Mouse (Mus musculus) left cerebral cortex, postnatal 4 days (tissue): ENCODE measurements at regions not wholly inside any gene's neighbourhood (a gene's known extent, or its start where the extent isn't known, plus 50 kb on each side); places are given as distances from the start of the nearest gene placed in this dataset.

Source experiments
- DNase-seq: peaks from one replicate; pipeline ENCODE4 v3.0.0-alpha.2; 2022
- intact Hi-C: fragments of 180-260 bp; cut with DNase I; formaldehyde crosslinking; loops from one replicate; pipeline ENCODE4 v1.15.1; 2025

GRCm38 (mm10) chr17:87530818-87531410, 84.2 kb upstream of the Calm2 start:
- intact Hi-C loops = loop anchor here (2.0 kb wide), 1 partner anchor 84 kb away; the partner anchor contains the start of gene Calm2
- no peak for DNase-seq

- intact Hi-C loops = loop anchor here (2.0 kb wide), 1 partner anchor 85 kb away; the partner anchor contains the start of gene Calm2
- no peak for DNase-seq
Observed at GRCm38 (mm10) chr17:87531411-87532157, 84.8 kb upstream of the Calm2 start.

GRCm38 (mm10) chr17:87532158-87532545, 85.4 kb upstream of the Calm2 start:
- intact Hi-C loops = no loop called here
- DNase-seq = no peak

DNA sequence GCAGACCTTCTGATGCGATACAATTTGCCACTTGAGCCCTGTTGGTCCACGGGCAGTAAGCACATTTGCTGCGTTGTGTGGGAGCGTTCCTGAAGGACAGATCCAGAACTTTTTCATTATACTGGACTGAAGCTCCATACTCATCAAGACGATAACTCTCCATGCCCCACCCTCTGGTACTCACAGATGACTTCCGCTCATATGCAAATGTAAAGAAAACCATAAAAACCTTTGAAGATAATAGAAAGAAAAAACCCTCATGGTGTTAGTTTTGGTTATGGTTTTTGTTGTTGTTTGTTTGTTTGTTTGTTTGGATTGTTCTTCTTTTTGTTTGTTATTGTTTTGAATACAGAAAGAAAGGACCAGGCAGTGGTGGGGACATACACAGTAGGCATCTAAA, 86.0 kb upstream of the Calm2 start:
- no peak for DNase-seq
- intact Hi-C loops = no loop called here

GRCm38 (mm10) chr17:87549568-87549967, 86.2 kb upstream of the Epcam start:
- intact Hi-C loops = no loop called here
- DNase-seq = no peak

- DNase-seq = no peak
- intact Hi-C loops = no loop called here
Observed at GRCm38 (mm10) chr17:87550518-87551164, 85.1 kb upstream of the Epcam start.

GRCm38 (mm10) chr17:87554561-87554960, 81.2 kb upstream of the Epcam start:
- intact Hi-C loops = no loop called here

DNA sequence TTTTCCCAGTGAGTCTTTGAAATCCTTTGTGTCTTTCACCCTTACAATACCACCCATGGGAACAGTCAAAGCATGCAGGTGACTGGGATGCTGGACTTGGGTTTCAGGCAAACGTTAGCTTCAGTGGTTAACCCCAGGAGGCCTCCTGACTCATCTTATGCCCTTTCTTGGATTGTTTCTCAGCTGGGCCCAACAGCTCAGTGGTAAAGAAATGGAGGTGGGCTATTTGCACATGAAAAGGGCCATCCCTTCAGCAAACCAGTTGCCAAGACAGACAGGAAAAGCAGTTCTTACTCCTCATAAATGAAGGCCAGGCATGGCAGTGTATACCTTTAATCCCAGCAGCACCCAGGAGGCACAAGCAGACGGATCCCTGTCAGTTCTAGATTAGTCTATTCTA, 77.4 kb upstream of the Epcam start:
- intact Hi-C loops = no loop called here
- no peak for DNase-seq

More at GRCm38 (mm10) chr17:87554561-87554960, 81.2 kb upstream of the Epcam start:
- no peak for DNase-seq

DNA sequence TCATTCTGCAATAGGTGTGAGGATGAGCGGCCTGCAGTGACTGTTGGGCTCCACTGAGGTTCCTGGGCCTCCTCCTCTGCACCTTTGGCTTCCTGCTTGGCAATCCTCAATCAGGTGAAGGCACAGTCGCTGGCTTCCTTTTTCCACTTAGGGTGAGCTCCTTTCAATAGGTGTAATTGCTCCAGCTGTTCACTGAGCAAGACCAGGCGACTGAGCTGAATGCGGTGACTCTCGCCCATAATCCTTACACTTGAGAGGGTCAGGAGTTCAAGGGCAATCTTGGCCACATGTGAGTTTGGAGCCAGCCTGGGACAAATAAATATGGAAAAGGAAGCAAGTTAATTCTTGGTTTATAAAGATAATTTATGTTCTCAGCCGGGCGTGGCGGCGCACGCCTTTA, 76.1 kb upstream of the Epcam start:
- intact Hi-C loops = no loop called here
- no peak for DNase-seq

DNA sequence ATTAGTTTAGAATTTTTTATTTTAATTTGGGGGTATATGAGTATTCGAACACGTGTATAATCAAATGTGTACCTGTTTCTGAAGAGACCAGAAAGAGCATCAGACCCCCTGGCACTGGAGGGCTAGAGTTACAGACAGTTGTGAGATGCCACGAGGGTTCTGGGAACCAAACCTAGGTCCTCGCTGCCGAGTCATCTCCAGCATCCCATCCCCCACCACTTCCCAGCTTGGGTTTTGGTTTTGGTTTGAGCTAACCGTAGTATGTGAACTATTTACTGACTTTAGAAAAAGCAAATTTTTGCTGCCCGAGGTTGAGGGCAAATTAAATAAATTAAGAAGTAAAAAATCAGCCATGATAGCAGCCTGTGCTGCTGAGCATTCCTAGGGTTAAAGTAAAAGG, 74.9 kb upstream of the Epcam start:
- intact Hi-C loops = no loop called here
- DNase-seq = no peak

DNA sequence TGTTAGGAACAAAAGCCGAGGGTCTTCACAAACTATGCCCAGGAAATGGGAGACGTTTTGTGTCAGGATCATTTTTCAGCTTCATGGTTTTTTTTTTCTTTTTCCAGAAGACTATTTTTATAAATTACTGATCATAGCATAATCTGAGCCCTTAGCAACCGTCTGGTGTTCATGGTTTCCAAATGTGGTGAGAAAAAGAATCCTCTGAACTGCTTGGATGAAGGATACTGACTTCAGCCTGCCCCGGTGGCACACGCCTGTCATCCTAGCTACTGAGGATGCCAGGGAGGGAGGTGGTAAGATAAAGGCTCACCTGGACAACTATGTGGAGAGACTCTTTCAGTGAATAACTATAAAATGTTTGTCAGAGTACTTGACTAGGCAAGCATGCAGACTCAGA, 72.4 kb upstream of the Epcam start:
- no peak for DNase-seq
- intact Hi-C loops = no loop called here

DNA sequence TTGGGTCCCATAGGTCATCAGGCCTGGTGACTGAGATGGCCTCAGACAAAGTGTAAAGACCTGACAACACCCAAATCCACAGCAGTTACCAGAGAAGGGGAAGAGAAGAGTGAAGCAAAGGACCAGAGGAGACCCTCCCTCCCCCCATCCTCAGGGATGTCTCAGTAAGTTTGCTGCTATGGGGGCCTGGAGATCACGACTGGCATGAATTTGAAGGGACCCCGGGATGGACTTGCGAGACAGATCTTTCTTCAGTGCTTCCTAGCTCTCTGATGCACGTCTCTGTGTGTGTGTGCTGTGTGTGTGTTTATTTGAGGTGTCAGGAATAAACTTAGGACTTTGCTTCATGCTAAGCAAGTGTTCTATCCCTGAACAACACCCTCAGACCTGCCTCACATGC, 70.1 kb upstream of the Epcam start:
- no peak for DNase-seq
- intact Hi-C loops = no loop called here

DNA sequence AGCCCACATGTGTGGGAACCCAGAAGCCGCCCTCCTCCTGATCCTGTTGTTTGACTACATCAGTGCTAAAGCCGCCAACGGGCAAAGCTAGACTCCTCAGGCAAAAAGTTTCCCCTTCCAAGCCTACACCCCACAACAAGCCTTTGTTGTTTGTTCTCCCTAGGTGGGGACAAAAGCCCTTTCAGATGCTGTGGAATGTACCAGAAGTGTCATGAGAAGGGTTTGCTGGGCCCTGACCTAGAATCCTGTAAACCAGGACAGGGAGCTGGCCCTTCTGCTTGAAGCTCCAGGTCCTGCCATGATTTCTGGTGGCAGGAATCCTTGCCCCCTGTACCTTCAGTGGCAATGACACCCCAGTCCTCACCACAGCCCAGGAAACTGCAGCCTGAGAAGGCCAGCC, 69.5 kb upstream of the Epcam start:
- intact Hi-C loops = no loop called here
- DNase-seq = no peak

DNA sequence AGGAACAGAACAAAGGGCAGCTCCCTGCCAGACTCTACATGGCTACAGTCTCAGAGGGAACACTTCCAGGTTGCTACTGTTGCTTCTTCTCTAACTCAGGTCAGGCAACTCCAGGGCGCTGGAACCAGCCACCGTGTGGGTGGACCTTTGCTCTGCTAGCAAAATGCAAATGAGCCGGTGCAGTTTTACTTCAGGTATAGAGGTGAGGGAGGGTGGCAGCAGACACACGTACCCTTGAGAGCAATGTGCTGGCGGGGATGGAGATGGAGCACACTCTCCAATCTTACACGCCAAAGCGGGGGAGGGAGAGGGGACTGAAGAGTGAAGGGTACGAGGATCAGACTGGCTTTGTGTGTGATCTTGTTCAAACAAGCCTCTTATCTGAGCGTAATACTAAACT, 68.8 kb upstream of the Epcam start:
- no peak for DNase-seq
- intact Hi-C loops = no loop called here

DNA sequence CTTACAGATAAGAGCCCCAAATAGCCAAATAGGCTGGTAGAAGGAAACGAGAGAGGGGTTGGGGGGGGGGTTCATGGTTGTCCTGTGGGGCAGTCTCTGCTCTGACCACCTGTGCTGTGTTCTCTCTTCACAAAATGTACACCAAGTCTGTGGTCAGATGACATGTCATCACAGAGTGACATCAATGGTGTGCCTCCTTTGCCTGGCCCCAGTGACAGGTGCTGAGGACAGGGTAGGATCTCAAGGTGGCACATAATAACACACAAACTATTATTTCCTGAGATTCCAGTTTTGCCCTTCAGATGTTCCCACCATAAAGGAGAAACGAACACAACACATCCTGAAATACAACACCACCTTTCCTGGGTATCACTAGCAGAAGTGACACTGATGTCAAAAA, 68.3 kb upstream of the Epcam start:
- intact Hi-C loops = no loop called here

DNA sequence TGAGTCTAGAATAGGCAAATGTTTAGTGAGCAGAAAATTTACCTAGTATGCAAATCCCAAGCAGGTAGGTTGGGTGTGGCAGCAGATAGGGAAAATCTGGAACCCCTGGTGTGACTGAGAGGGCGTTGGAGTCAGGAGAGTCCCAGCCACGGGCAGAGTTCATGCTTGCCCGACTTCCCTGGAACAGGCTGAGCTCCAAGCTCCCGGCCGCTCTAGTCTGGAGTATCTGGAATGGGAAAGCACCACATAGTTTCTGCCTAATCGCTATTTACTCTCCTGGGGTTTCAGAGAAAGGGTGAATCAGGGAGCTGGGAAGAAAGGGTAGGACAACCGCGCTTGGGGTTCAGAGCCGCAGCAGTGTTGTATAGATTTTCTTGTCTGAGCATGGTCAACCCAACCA, 65.8 kb upstream of the Epcam start:
- no peak for DNase-seq

More for the DNA sequence above, 68.3 kb upstream of the Epcam start:
- DNase-seq = no peak

GRCm38 (mm10) chr17:87570676-87571344, 65.0 kb upstream of the Epcam start:
- DNase-seq = no peak
- intact Hi-C loops = loop anchor here (2.0 kb wide), 2 partner anchors 124 to 256 kb away; partner anchors contain the start of gene Calm2

More for the DNA sequence above, 65.8 kb upstream of the Epcam start:
- intact Hi-C loops = loop anchor here (2.0 kb wide), 2 partner anchors 123 to 255 kb away; partner anchors contain the start of gene Calm2

- DNase-seq = peak; percentile 88
- intact Hi-C loops = loop anchor here (2.0 kb wide), 2 partner anchors 125 to 257 kb away; partner anchors contain the start of gene Calm2
Observed at GRCm38 (mm10) chr17:87571345-87571932, 64.3 kb upstream of the Epcam start.

- intact Hi-C loops = no loop called here
- no peak for DNase-seq
Observed at GRCm38 (mm10) chr17:87583575-87583974, 52.2 kb upstream of the Epcam start.

GRCm38 (mm10) chr17:87585355-87585754, 50.4 kb upstream of the Epcam start:
- intact Hi-C loops = no loop called here
- no peak for DNase-seq
